Mouse (Mus musculus) layer of hippocampus, adult 11-12 months (tissue): ENCODE data around the gene Opa3.
A peak's percentile ranks its signal among the peaks of the same experiment; 100 is the strongest.

Experiments used
- DNase-seq: peaks from one replicate; pipeline ENCODE4 v3.0.0; 2022; ENCODE audit warnings: low spot score

The Opa3 gene

DNA sequence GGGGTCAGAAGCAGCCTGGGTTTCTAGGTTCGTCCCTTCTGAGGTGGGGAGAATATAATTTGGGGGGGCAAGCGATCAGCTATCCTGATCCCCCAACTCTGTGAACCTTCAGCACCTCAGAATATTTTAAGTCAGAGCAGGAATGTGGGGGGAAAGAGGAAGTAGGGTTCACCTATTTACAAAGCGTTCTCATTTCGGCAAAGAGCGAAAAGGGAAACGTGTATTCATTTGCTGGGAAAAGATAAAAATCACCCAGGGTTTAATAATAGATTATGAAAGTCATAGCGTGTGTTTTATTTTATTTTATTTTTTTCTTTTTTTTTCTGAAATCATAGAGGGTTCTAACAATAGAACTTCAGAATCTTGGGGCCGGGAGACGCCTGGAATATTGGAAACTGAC lies 13.2 kb upstream of the Opa3 start:
- DNase-seq = no peak

DNA sequence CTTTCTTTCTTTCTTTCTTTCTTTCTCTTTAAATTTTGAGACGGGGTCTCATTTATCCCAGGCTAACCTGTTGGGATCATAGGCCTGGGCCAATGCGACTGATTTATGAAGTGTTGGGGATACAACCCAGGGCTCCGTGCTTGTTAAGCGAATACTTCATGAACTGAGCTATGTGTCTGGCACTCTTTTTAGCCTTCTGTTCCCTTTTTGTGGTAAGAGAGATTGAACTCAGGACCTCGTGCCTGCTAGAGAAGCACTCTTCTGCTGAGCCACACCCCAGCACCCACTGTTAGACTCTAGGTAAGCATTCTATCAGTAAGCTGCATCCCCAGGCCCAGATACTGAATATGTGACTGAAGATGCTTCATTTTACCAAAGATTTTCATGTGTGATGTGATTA lies 10.6 kb upstream of the Opa3 start:
- DNase-seq = no peak

DNA sequence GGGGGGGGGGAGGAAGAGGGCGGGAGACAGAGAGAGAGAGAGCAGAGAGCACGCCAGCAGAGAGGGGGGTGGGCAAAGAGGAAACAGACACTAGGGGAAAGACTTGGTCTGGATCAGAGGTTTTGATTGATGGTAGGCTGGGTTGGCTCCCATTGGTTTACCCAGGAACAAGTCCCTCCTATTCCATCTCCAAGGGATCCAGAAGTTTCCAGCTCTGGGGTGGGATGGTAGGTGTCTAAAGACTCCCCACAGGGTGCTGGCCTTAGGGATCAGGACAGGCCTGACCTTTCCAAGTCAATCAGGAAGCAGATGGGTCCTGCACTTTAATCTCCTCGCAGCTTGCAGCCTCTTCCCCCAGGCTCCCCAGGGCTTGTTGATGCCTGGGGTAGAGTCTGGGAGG lies 10.2 kb upstream of the Opa3 start:
- no peak for DNase-seq

DNA sequence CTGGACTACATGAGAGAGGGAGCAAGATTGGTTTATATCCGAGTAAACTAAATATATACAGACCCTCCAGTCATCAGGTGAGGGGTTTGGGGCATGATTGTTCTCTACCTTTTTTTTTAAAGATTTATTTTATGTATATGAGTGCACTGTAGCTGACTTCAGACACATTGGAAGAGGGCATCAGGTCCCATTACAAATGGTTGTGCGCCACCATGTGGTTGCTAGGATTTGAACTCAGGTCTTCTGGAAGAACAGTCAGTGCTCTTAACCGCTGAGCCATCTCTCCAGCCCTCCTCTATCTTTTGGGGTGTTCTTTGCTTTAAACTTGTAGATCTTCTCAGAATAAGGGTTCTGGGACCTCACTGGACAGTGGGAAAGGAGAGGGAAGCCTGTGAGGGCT lies 8.1 kb upstream of the Opa3 start:
- DNase-seq = no peak

DNA sequence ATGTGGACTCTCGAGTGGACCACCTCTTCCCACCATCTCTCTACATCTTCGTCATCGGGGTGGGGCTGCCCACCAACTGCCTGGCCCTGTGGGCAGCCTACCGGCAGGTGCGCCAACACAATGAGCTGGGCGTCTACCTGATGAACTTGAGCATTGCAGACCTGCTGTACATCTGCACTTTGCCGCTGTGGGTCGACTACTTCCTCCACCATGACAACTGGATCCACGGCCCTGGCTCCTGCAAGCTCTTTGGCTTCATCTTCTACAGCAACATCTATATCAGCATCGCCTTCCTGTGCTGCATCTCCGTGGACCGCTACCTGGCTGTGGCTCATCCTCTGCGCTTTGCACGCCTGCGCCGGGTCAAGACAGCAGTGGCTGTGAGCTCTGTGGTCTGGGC lies 5.9 kb upstream of the Opa3 start:
- no peak for DNase-seq

DNA sequence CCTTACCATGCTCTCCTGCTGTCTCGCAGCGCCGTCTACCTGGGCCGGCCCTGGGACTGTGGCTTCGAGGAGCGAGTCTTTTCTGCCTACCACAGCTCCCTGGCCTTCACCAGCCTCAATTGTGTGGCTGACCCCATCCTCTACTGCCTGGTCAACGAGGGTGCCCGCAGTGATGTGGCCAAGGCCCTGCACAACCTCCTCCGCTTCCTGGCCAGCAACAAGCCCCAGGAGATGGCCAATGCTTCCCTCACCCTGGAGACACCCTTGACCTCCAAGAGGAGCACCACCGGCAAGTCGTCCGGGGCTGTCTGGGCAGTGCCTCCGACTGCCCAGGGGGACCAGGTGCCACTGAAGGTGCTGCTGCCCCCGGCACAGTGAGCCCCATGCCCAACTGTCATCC lies 5.3 kb upstream of the Opa3 start:
- no peak for DNase-seq

DNA sequence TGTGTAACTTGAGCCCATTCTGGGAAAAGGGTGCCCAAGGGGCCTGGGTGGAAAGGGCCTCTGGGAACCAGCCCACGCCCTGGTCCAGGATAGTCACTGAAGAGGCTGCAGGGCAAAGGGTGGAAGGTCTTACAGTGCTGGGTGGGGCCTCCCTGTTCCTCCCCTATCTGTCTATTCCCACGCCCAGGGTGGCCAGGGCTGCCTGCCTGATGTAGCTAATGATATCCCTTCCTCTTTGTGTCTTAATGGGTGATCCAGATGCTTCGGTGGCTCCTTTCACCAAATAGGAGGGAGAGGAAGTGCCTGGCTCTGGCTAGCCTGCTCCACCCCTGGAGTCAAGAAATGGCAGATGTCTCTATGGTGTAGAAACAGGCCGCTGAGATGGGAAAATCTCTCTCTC lies 3.2 kb upstream of the Opa3 start:
- DNase-seq = no peak

DNA sequence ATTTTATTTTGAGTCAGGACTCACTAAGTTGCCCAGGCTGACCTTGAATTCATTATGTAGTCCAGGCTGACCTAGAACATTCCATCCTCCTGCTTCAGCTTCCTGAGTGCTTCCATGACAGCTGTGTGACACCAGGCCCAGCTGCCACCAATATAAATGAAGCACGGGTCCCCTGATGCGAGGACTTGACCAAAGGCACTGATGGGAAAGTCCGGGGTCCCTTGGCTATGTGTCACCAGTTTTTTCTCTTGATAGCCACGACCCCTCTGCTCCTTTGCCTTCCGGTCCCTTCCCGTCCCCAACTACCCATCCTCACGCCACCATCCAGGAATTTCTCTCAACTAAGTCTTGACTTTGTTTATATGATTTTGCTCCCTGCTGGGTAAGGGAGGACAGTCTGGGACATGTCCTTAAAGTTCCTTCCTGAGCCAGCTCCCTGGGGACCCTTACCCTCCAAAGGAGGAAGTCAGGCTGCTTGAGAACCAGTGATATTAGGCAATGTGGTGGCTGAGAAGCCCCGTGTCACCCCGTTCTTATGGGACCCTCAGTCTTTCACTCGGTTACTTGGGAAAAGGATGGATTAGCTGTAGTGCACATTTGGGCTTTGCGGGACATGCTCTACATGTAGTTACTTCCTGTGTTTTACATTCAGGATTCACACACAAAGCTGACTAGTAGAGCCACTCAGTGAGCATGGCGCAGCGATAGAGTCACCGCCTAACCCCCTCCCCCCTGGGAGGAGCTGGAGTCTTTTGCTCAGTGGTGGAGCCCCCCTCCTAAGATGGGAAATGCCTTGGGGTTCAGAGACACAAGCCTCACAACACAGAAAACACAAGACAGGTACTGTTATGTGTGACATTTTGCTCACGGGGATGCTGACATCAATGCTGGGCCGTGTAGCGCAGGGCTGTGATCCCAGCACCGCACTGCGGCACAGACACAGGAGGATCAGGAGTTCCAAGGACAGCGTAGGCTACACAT lies 1.0 kb upstream of the Opa3 start:
- DNase-seq = peak; percentile 55

DNA sequence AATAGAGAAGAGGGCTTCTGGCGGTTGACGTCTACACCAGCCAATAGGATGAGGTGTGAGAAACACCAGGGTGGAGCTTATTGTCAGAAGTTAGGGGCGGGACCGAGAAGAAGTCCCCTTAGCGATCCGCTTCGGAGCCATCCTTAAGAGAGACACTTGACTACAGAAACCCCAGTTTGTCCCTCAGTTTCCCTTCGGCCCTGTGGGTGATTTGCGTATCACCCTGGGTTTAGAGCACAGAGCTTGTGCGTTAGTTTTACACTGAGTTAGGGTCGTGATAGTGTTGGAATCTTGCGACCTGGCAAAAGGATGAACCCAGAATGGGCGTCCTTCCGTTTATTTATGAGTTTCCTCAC lies 637 bp downstream of the Opa3 start:
- DNase-seq = no peak

DNA sequence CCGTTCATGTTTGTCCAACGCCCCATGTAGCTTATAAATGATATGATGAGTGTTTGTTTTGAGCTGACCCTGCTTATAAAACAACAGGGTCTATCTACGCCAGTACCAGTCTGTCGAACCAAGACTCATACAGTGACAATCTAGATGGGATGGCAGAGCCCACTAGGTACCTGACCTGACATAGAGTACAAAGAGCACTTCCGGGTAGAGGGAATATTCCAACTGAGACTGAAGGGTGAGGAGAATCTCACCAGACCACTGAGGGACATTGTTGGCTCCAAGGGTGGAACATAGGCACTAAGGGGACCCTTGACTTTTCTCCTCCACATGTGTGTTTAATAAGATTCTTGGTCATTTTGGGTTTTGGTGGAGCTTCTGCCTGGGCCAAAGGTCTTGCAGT lies 1.3 kb downstream of the Opa3 start:
- DNase-seq = no peak

DNA sequence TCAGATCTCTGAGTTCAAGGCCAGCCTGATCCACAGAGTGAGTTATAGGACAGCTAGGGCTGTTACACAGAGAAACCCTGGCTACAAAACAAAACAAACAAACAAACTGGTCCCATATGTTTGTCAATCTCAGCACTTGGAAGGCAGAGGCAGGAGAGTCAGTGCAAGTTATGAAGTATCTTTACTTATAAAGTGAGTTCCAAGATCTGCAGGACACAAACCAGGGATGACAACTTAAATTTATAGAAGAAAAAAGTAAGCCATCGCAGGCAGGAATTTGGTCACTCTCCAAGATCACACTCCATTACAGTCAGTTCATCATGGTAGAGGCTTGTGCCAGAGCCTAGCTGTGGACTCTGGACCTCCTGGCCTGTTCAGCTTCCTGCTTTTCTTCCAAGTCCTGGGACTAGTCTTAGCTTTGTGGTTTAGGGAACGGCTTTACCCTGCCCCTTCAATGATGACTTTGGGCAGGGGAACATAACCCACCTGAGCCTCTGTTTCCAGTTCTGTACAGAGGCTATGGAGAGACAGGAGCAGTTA lies 2.0 kb downstream of the Opa3 start:
- no peak for DNase-seq

DNA sequence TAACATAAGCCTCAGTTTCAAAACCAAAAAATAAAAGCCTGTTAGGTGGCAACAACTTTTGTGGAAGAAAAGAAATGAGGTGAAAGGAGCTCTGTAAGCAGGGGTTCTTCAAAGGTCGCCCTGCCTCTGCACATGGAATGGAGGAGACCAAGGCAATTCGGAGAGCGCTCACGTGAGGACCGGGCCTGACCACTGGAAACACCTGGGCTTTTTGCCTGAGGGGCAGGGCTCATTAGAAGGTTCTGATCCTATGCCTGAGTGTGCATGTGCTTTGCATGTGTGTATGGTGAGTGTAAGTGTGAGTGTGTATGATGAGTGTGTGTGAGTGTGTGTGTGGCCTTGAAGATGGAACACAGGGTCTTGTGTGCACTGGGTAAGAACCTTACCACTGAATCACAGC lies 2.8 kb downstream of the Opa3 start:
- no peak for DNase-seq

DNA sequence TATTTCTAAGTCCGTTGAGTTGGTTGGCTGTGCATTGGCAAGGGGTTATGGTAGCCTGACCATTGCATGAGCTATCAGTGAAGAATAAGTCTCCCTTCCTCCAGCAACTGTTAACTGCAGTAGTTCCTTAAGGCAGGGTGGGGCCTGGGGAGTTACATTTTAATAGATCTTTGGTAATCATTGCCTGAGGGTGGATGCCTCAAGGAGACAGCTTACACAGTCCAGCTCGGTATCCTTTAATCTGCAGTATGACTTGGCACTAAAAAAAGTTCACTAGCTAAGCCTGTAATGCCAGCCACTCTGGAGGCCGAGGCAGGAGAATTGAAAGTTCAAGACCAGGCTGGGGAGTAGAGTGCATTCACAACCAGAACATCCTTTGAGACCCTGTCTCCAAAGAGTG lies 3.7 kb downstream of the Opa3 start:
- no peak for DNase-seq

DNA sequence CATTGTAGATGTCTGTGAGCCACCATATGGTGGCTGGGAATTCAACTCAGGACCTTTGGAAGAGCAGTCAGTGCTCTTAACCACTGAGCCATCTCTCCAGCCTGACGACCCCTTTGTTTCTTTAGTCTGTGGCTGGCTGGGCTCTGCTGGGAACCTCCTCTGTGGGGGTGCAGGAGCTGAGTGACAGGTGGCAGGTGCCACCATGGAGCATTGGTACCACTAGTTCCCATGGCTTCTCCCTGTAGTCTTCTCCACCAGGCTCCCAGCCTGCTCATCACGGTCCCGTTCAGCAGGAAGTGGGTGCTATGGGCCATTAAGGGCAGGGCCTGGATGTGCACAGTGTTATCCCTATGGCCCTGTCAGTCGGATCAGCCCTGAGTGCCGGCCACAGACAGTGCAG lies 6.5 kb downstream of the Opa3 start:
- no peak for DNase-seq

DNA sequence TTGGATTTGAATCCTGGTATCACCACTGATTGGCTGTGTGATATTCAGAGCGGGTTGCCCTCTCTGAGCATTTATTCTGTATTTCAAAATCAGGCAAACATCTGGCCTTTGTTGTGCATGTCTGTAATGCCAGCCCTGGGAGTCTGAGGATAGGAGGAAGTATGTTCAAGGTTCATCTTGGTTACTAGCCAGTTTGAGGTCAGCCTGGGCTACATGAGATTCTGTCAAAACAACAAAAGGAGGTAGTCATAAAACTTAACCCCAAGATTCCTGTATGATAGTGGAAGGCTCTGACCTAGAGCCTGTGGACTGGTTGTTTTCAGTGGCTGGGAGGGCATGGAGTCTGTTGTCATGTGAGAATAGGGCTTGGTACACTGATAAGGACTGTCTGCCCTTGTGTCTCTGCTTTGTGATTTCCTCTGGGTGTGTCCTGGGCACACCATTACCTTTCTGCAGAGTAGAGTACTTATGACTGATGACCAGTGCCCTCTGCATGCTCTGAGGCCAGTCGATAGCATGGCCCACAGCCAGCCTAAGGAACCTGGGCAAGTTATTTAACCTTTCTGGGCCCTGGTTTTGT lies 7.0 kb downstream of the Opa3 start:
- DNase-seq = no peak

DNA sequence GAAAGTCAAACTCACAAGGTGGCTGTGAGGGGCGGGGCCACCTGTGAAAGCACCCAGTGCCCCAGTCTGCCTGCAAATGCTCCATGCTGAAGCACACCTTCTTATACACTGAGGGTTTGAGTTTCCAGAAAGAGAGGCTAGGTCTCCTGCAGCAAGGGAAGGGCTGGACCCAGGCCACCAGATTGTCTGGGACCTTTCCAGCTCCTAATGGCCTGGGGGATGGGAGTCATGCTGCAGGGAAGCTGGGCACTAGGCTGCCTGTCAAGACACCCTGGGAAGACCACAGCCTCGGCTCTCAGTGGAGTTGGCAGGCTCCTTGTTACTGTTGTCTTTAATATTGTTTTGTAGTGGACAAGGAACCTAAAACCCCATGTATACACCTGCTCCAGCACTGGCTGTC lies 8.3 kb downstream of the Opa3 start:
- no peak for DNase-seq

DNA sequence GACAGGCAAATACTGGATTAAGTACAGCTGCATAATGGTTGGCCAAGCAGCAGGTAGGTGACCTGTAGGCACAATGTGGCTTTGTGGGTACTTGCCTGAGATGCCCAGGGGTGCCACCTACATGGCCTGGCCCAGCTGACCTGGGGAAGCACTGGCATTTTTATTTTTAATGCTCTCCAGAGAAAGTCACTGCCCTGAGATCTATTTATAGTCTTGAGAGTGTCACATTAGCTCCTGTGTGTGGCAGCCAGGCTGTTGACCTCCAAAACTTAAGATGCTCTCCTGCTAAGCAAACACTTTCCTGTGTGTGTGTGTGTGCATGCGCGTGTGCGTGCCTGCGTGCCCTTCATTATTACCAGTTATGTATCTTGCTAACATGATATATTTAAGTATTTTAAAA lies 10.2 kb downstream of the Opa3 start:
- DNase-seq = no peak

DNA sequence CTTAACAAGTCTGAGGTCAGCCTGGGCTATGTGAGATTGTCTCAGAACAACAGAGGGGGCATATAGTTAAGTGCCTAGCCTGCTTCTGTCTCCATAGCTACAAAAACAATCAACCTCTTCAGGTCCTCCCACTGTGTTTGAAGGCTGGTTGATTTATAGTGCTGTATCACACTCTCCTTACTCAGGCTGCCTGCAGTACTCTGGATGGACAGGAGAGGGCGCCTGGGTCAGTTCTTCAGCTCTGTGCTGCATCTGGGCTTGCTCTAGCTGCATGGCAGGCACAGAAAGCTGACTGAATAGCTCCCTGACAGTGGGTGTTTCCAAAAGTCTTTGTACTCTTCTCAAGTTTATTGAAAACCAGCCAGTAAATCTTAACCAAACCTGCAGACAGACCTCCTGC lies 11.3 kb downstream of the Opa3 start:
- DNase-seq = peak; percentile 93

DNA sequence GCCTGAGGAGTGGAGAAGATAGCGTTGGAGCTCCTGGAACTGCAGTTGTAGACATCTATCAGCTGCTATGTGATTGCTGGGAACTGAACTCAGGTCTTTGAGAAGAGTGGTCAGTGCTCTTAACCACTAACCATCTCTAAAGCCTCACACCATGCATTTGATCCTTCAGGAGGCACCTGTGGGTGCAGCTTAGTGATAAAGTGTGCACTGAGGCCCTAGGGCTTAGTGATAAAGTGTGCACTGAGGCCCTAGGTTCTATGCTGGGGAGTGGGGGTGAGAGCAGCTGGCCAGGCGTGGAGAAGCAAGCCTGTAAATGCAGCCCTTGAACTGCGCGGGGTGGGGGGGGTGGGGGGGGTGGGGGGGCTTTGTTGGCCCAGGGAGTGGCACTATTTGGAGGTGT lies 11.9 kb downstream of the Opa3 start:
- DNase-seq = no peak

DNA sequence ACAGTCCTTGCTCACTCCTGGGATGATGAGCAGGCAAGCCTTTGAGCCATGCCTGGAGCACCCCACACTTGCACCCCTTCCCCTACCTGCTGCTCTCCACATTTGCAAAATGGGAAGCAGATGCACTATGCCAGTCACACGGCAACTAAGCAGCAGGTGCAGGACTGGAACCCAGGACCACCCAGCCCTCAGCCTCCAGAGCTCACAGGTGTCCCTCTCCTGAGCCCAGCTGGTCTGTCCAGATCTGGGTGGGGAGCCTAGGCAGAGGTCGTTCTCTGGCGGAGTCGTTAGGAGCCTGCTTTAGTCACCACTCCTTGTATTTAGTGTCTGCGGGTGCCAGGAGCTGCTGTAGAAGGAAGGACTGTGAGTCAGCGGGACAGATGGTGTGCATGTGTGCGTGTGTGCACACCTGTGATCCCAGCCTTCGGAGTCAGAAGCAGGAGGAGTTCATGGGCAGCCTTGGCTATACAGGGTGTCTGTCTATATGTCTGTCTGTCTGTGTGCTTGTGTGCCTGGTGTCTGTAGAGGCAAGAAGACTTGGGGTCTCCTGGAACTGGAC lies 12.8 kb downstream of the Opa3 start:
- DNase-seq = no peak

DNA sequence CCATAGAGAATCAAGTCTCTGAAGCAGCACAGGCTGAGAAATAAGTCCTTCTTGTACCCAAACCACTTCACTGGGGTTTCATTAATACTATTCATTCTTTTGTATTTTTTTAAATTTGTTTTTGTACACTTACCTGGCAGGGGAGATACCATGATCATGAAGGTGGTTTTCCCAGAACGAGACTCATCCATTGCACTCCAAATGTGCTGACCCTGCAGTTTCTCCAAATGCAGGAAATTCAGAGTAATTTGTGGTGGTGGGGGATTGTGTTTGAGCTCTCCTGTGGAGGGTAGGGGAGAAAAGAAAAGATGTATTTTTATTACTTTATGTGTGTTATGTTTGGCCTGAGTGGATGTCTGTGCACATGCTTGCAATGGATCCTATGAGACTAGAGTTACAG lies 13.9 kb downstream of the Opa3 start:
- DNase-seq = no peak

DNA sequence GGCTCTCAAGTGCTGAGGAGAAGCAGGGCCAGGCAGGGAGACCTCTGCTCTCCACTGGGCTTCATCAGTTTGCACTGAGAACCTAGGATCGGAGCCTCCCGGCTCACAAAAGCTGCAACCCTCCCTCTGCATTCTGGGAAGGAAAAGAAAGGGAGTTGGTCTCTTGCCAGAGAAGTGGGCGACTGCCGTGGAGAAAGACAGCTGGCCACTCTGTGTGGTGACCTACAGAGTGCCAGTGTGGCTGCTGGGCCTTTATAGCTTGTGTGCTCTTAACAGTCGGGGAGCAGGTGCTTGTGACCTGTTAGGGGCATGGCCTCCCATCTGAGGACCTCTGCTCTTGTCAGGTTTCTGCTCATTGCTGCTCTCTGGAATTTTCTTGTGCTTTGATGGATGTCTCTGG lies 15.7 kb downstream of the Opa3 start:
- no peak for DNase-seq

DNA sequence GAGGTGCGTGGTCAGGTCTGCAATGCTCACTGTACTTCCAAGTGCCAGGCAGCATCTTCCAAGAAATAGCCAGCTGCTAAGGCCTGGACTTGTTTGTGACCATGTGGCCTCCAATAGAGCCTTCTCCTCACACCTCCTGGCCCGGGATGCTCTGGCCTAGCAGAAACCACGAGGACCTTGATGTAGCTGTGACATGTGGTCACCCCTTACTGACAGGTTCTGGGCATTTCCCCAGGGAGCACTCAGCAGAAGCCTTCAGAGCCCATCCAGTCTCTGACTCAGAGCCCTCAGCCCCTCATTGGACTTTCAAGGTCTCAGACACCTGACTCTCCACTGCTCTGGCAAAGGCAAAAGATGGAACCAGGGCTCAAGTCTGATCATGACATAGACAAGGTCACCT lies 16.9 kb downstream of the Opa3 start:
- DNase-seq = no peak
